Comparison of ENCODE assay signal across 10 mouse cellular contexts in genomic region chr1:133188719-133189118, GRCm38 (mm10). TPM values are rescaled to one million over a fixed set of nuclear protein-coding genes. Genes with fewer than 3 reads are reported as not detected.
DNase-seq lines count a peak whose midpoint lies in the region; ATAC-seq and TF ChIP-seq lines count a peak whose summit lies in the region.
"Had no signal": no experiment of that assay in that cellular context is flagged by ENCODE, and none has a peak within 500 bp of the region (broad histone marks: within the 10 kb centered on the region; RNA-seq: fewer than 3 reads in every experiment).

No protein-coding gene starts in this region.

- H3K27ac ChIP-seq in hindbrain, embryonic 10.5 days, result peak overlapping the region; percentile 88
- no peak overlapping the region for H3K27ac ChIP-seq in hindbrain, embryonic 16.5 days (ENCODE audit: low read depth, low read length)
- H3K27ac ChIP-seq in forebrain, embryonic 11.5 days (ENCODE audit: low read depth, low read length), result peak overlapping the region; percentile 92
- H3K27ac ChIP-seq in hindbrain, postnatal 0 days, result peak overlapping the region; percentile 73

- H3K4me3 ChIP-seq in hindbrain, embryonic 10.5 days, result no peak overlapping the region
- H3K4me3 ChIP-seq in hindbrain, embryonic 16.5 days (ENCODE audit: low read length), result no peak overlapping the region
- H3K4me3 ChIP-seq in forebrain, embryonic 11.5 days (ENCODE audit: low read depth, low read length), result no peak overlapping the region
- no peak overlapping the region for H3K4me3 ChIP-seq in hindbrain, postnatal 0 days (ENCODE audit: low read length)

- no peak for ATAC-seq in hindbrain, embryonic 16.5 days
- no peak for ATAC-seq in forebrain, embryonic 11.5 days (replicated peaks; ENCODE audit: low FRiP score)
- 0 out of 2 replicates have a peak, but pooled peaks have one; percentile 1 for ATAC-seq in hindbrain, postnatal 0 days

- no peak overlapping the region for H3K9ac ChIP-seq in hindbrain, embryonic 16.5 days (ENCODE audit: low read depth, low read length)
- H3K9ac ChIP-seq in forebrain, embryonic 11.5 days (ENCODE audit: low read length), result no peak overlapping the region
- no peak overlapping the region for H3K9ac ChIP-seq in hindbrain, postnatal 0 days (replicated peaks; ENCODE audit: low read length)

- no peak overlapping the region for H3K4me2 ChIP-seq in hindbrain, embryonic 16.5 days (ENCODE audit: low read length)
- H3K4me2 ChIP-seq in forebrain, embryonic 11.5 days (ENCODE audit: low read depth, low read length, severe bottlenecking), result no peak overlapping the region
- no peak overlapping the region for H3K4me2 ChIP-seq in hindbrain, postnatal 0 days (ENCODE audit: low read depth, low read length)

- 0 out of 2 replicates have a peak, but pooled peaks cover 4% of the 10 kb centered on the region for H3K9me3 ChIP-seq in hindbrain, embryonic 10.5 days
- no peaks in the 10 kb centered on the region for H3K9me3 ChIP-seq in hindbrain, embryonic 16.5 days (ENCODE audit: control insufficient read depth, low read length)
- no peaks in the 10 kb centered on the region for H3K9me3 ChIP-seq in forebrain, embryonic 11.5 days (ENCODE audit: control insufficient read depth, low read length)
- no peaks in the 10 kb centered on the region for H3K9me3 ChIP-seq in hindbrain, postnatal 0 days (ENCODE audit: low read length)

- 0 out of 2 replicates have a peak, but pooled peaks cover under 1% of the 10 kb centered on the region for H3K27me3 ChIP-seq in hindbrain, embryonic 10.5 days (ENCODE audit: insufficient read depth, poor library complexity, severe bottlenecking)
- H3K27me3 ChIP-seq in hindbrain, embryonic 16.5 days (replicated peaks; ENCODE audit: control insufficient read depth, insufficient read depth, low read length), result no peaks in the 10 kb centered on the region
- H3K27me3 ChIP-seq in forebrain, embryonic 11.5 days (ENCODE audit: control insufficient read depth, insufficient read depth, low read length), result peaks cover under 1% of the 10 kb centered on the region; the same call in 1 of the 2 replicates
- H3K27me3 ChIP-seq in hindbrain, postnatal 0 days (ENCODE audit: insufficient read depth, low read length), result no peaks in the 10 kb centered on the region

- peaks cover 63% of the 10 kb centered on the region for H3K4me1 ChIP-seq in hindbrain, embryonic 10.5 days (replicated peaks)
- peaks cover 20% of the 10 kb centered on the region for H3K4me1 ChIP-seq in hindbrain, embryonic 16.5 days (ENCODE audit: control insufficient read depth, insufficient read depth, low read depth, low read length)
- H3K4me1 ChIP-seq in forebrain, embryonic 11.5 days (replicated peaks; ENCODE audit: control insufficient read depth, insufficient read depth, low read length), result peaks cover 21% of the 10 kb centered on the region
- peaks cover 5% of the 10 kb centered on the region; the same call in 1 of the 2 replicates for H3K4me1 ChIP-seq in hindbrain, postnatal 0 days (ENCODE audit: insufficient read depth, low read length)

- no peak for DNase-seq in hindbrain, embryonic 10.5 days (ENCODE audit: low spot score)
- DNase-seq in forebrain, embryonic 11.5 days (ENCODE audit: low spot score), result no peak
- DNase-seq in hindbrain, postnatal 0 days (ENCODE audit: low spot score), result no peak
- DNase-seq in skeletal muscle tissue, adult 2 months (ENCODE audit: low read depth, low spot score), result peak; percentile 68
- no peak for DNase-seq in testis, postnatal 14 days (ENCODE audit: low spot score)
- no peak for DNase-seq in cerebellum, adult 11-12 months
- DNase-seq in left cerebral cortex, adult 11 months (ENCODE audit: low spot score), result no peak
- DNase-seq: gastrocnemius, postnatal 10 days; kidney, adult 9 months had no signal

- peaks cover 9% of the 10 kb centered on the region for H3K36me3 ChIP-seq in hindbrain, embryonic 10.5 days
- H3K36me3 ChIP-seq in hindbrain, embryonic 16.5 days (ENCODE audit: control insufficient read depth, insufficient read depth, low read length), result no peaks in the 10 kb centered on the region
- H3K36me3 ChIP-seq in forebrain, embryonic 11.5 days (ENCODE audit: control insufficient read depth, insufficient read depth, low read length), result no peaks in the 10 kb centered on the region
- no peaks in the 10 kb centered on the region; the same call in 1 of the 2 replicates for H3K36me3 ChIP-seq in hindbrain, postnatal 0 days (ENCODE audit: insufficient read depth, low read length)

- no peak for TF ChIP-seq CTCF in hindbrain, postnatal 0 days (IDR thresholded peaks at IDR 0.05; ENCODE audit: low read depth)

- 76% methylated on average over 8 of the region's 8 CpGs for WGBS in hindbrain, embryonic 10.5 days
- 73% methylated on average over 8 of the region's 8 CpGs for WGBS in hindbrain, embryonic 16.5 days
- 80% methylated on average over 8 of the region's 8 CpGs for WGBS in forebrain, embryonic 11.5 days
- 69% methylated on average over 8 of the region's 8 CpGs for WGBS in hindbrain, postnatal 0 days

RNA-seq across cellular contexts. Expression of gene Plekha6, which starts 24.7 kb away (rescaled TPM):
- polyA plus RNA-seq in hindbrain, embryonic 10.5 days (2016; fragmentation: Nextera tagmentation; extraction: Ambion mirVana), result 8.8 and 17.4 TPM in 2 replicates
- 15.0 TPM in 2 replicates for polyA plus RNA-seq in hindbrain, embryonic 16.5 days (2015; fragmentation: Nextera tagmentation; extraction: Ambion mirVana)
- 16.2 and 18.8 TPM in 2 replicates for polyA plus RNA-seq in forebrain, embryonic 11.5 days (2014; fragmentation: Nextera tagmentation; extraction: Ambion mirVana)
- total RNA-seq in hindbrain, postnatal 0 days (2014; rRNA removed), result 41.0 and 44.1 TPM in 2 replicates
- 9.7 TPM in 2 replicates for polyA plus RNA-seq in hindbrain, postnatal 0 days (2015; fragmentation: Nextera tagmentation; extraction: Ambion mirVana)

RNA-seq across cellular contexts. Expression of gene Ppp1r15b, which starts 57.8 kb away (rescaled TPM):
- 46.2 and 54.6 TPM in 2 replicates for polyA plus RNA-seq in hindbrain, embryonic 10.5 days (2016; fragmentation: Nextera tagmentation; extraction: Ambion mirVana)
- polyA plus RNA-seq in hindbrain, embryonic 16.5 days (2015; fragmentation: Nextera tagmentation; extraction: Ambion mirVana), result 22.2 and 29.1 TPM in 2 replicates
- 62.8 and 69.7 TPM in 2 replicates for polyA plus RNA-seq in forebrain, embryonic 11.5 days (2014; fragmentation: Nextera tagmentation; extraction: Ambion mirVana)
- total RNA-seq in hindbrain, postnatal 0 days (2014; rRNA removed), result 37.4 and 46.9 TPM in 2 replicates
- polyA plus RNA-seq in hindbrain, postnatal 0 days (2015; fragmentation: Nextera tagmentation; extraction: Ambion mirVana), result 15.9 and 17.0 TPM in 2 replicates
